Mouse (Mus musculus): ENCODE measurements at regions not wholly inside any gene's neighbourhood (a gene's known extent, or its start where the extent isn't known, plus 50 kb on each side); places are given as distances from the start of the nearest gene placed in this dataset.
"Not testable (repeated sequence)": the region's sequence is repeated elsewhere in the genome, so short reads cannot be mapped to it uniquely, and the experiment has no call there.

GRCm38 (mm10) chr14:102805936-102806923 lies 176.2 kb downstream of the Kctd12 start:
- no peak for ATAC-seq (ENCODE audit: insufficient number of reproducible peaks, low FRiP score, low TSS enrichment)

GRCm38 (mm10) chr14:102795676-102796075 lies 186.8 kb downstream of the Kctd12 start:
- ATAC-seq (ENCODE audit: insufficient number of reproducible peaks, low FRiP score, low TSS enrichment), result no peak

- 0 out of 2 replicates have a peak, but pooled peaks have one; percentile 49 for ATAC-seq (ENCODE audit: insufficient number of reproducible peaks, low FRiP score, low TSS enrichment)
These were observed 187.5 kb downstream of the Kctd12 start for GRCm38 (mm10) chr14:102794898-102795297.

- ATAC-seq (ENCODE audit: insufficient number of reproducible peaks, low FRiP score, low TSS enrichment), result no peak
These were observed 188.7 kb downstream of the Kctd12 start for GRCm38 (mm10) chr14:102793753-102794152.

GRCm38 (mm10) chr14:102790916-102791315 lies 191.5 kb downstream of the Kctd12 start:
- ATAC-seq (ENCODE audit: insufficient number of reproducible peaks, low FRiP score, low TSS enrichment), result no peak

- ATAC-seq (ENCODE audit: insufficient number of reproducible peaks, low FRiP score, low TSS enrichment), result no peak
These were observed 200.2 kb downstream of the Kctd12 start for GRCm38 (mm10) chr14:102782227-102782626.

- ATAC-seq (ENCODE audit: insufficient number of reproducible peaks, low FRiP score, low TSS enrichment), result peak; percentile 56; the same call in 1 of the 2 replicates
These were observed 212.7 kb downstream of the Kctd12 start for GRCm38 (mm10) chr14:102769716-102770115.

GRCm38 (mm10) chr14:102748687-102749086 lies 233.8 kb downstream of the Kctd12 start:
- ATAC-seq (ENCODE audit: insufficient number of reproducible peaks, low FRiP score, low TSS enrichment), result no peak

- ATAC-seq (ENCODE audit: insufficient number of reproducible peaks, low FRiP score, low TSS enrichment), result no peak
These were observed 240.1 kb downstream of the Kctd12 start for GRCm38 (mm10) chr14:102742331-102742730.

GRCm38 (mm10) chr14:102736656-102737055 lies 245.8 kb downstream of the Kctd12 start:
- ATAC-seq (ENCODE audit: insufficient number of reproducible peaks, low FRiP score, low TSS enrichment), result no peak

GRCm38 (mm10) chr14:102733718-102734117 lies 248.7 kb downstream of the Kctd12 start:
- not testable (repeated sequence) for ATAC-seq (ENCODE audit: insufficient number of reproducible peaks, low FRiP score, low TSS enrichment)

GRCm38 (mm10) chr14:102731746-102732145 lies 250.7 kb downstream of the Kctd12 start:
- ATAC-seq (ENCODE audit: insufficient number of reproducible peaks, low FRiP score, low TSS enrichment), result no peak

- ATAC-seq (ENCODE audit: insufficient number of reproducible peaks, low FRiP score, low TSS enrichment), result no peak
These were observed 259.8 kb downstream of the Kctd12 start for GRCm38 (mm10) chr14:102722633-102723032.

GRCm38 (mm10) chr14:102718558-102718957 lies 263.9 kb downstream of the Kctd12 start:
- no peak for ATAC-seq (ENCODE audit: insufficient number of reproducible peaks, low FRiP score, low TSS enrichment)

GRCm38 (mm10) chr14:102712600-102712999 lies 269.8 kb downstream of the Kctd12 start:
- ATAC-seq (ENCODE audit: insufficient number of reproducible peaks, low FRiP score, low TSS enrichment), result no peak

GRCm38 (mm10) chr14:102706704-102707336 lies 275.6 kb downstream of the Kctd12 start:
- ATAC-seq (ENCODE audit: insufficient number of reproducible peaks, low FRiP score, low TSS enrichment), result no peak

GRCm38 (mm10) chr14:102701108-102701507 lies 281.3 kb downstream of the Kctd12 start:
- 0 out of 2 replicates have a peak, but pooled peaks have one; percentile 3 for ATAC-seq (ENCODE audit: insufficient number of reproducible peaks, low FRiP score, low TSS enrichment)

GRCm38 (mm10) chr14:102700457-102700856 lies 282.0 kb downstream of the Kctd12 start:
- no peak for ATAC-seq (ENCODE audit: insufficient number of reproducible peaks, low FRiP score, low TSS enrichment)

- no peak for ATAC-seq (ENCODE audit: insufficient number of reproducible peaks, low FRiP score, low TSS enrichment)
These were observed 283.4 kb downstream of the Kctd12 start for GRCm38 (mm10) chr14:102699015-102699414.

GRCm38 (mm10) chr14:102686791-102687190 lies 295.6 kb downstream of the Kctd12 start:
- no peak for ATAC-seq (ENCODE audit: insufficient number of reproducible peaks, low FRiP score, low TSS enrichment)

GRCm38 (mm10) chr14:102676582-102676981 lies 305.9 kb downstream of the Kctd12 start:
- no peak for ATAC-seq (ENCODE audit: insufficient number of reproducible peaks, low FRiP score, low TSS enrichment)

All from cerebellum, adult (tissue).